In genomic region chr15:102100996-102101671, GRCm38 (mm10) we compare ENCODE assay signal across 8 mouse cellular contexts. TPM values are rescaled to one million over a fixed set of nuclear protein-coding genes. Genes with fewer than 3 reads are reported as not detected.
DNase-seq lines count a peak whose midpoint lies in the region; ATAC-seq and TF ChIP-seq lines count a peak whose summit lies in the region.

No protein-coding gene starts in this region.

- H3K4me3 ChIP-seq in heart, embryonic 15.5 days = peak overlapping the region; percentile 66
- H3K4me3 ChIP-seq in limb, embryonic 14.5 days (replicated peaks; ENCODE audit: low read length) = peak overlapping the region; percentile 59
- H3K4me3 ChIP-seq in neural tube, embryonic 14.5 days (ENCODE audit: low read depth, low read length) = no peak overlapping the region; the same call in 1 of the 2 replicates

- no peaks in the 10 kb centered on the region for H3K9me3 ChIP-seq in heart, embryonic 15.5 days (replicated peaks)
- H3K9me3 ChIP-seq in limb, embryonic 14.5 days (ENCODE audit: control insufficient read depth, low read length) = no peaks in the 10 kb centered on the region
- no peaks in the 10 kb centered on the region for H3K9me3 ChIP-seq in neural tube, embryonic 14.5 days (ENCODE audit: control insufficient read depth, low read length)

- H3K4me1 ChIP-seq in heart, embryonic 15.5 days (replicated peaks) = peaks cover 83% of the 10 kb centered on the region
- H3K4me1 ChIP-seq in limb, embryonic 14.5 days (ENCODE audit: control insufficient read depth, insufficient read depth, low read length) = peaks cover 71% of the 10 kb centered on the region
- peaks cover 11% of the 10 kb centered on the region for H3K4me1 ChIP-seq in neural tube, embryonic 14.5 days (ENCODE audit: control insufficient read depth, insufficient read depth, low read length)

- DNase-seq in left cerebral cortex, postnatal 4 days = peak; percentile 18
- DNase-seq in left cerebral cortex, postnatal 14 days (ENCODE audit: low spot score in 2 of 2) = no peak
- DNase-seq in embryo, embryonic 11 days = peak; percentile 51
- DNase-seq in limb, embryonic 14.5 days (ENCODE audit: low spot score) = peak; percentile 71
- DNase-seq in natural killer cell, adult 2 months (ENCODE audit: low spot score in 2 of 2) = no peak

- intact Hi-C loops in left cerebral cortex, postnatal 4 days (cut with DNase I) = no loop called here
- intact Hi-C loops in left cerebral cortex, postnatal 14 days (cut with DNase I) = no loop called here

- peak overlapping the region; percentile 96 for H3K27ac ChIP-seq in heart, embryonic 15.5 days
- peak overlapping the region; percentile 97 for H3K27ac ChIP-seq in limb, embryonic 14.5 days (replicated peaks; ENCODE audit: low read depth, low read length)
- H3K27ac ChIP-seq in neural tube, embryonic 14.5 days (ENCODE audit: low read depth, low read length) = peak overlapping the region; percentile 44; the same call in 1 of the 2 replicates

- H3K9ac ChIP-seq in heart, embryonic 15.5 days = peak overlapping the region; percentile 75
- peak overlapping the region; percentile 65 for H3K9ac ChIP-seq in limb, embryonic 14.5 days (ENCODE audit: low read depth, low read length, severe bottlenecking)
- peak overlapping the region; percentile 57; the same call in 1 of the 2 replicates for H3K9ac ChIP-seq in neural tube, embryonic 14.5 days (replicated peaks; ENCODE audit: low read depth, low read length)

- H3K4me2 ChIP-seq in heart, embryonic 15.5 days = peak overlapping the region; percentile 91
- H3K4me2 ChIP-seq in limb, embryonic 14.5 days (replicated peaks; ENCODE audit: low read depth, low read length, severe bottlenecking) = peak overlapping the region; percentile 78
- peak overlapping the region; percentile 76 for H3K4me2 ChIP-seq in neural tube, embryonic 14.5 days (ENCODE audit: low read depth, low read length)

- H3K27me3 ChIP-seq in heart, embryonic 15.5 days = no peaks in the 10 kb centered on the region
- no peaks in the 10 kb centered on the region for H3K27me3 ChIP-seq in limb, embryonic 14.5 days (ENCODE audit: control insufficient read depth, insufficient read depth, low read length)
- peaks cover 5% of the 10 kb centered on the region for H3K27me3 ChIP-seq in neural tube, embryonic 14.5 days (ENCODE audit: control insufficient read depth, insufficient read depth, low read length)

- no peak for TF ChIP-seq POLR2A in limb, embryonic 14.5 days (IDR thresholded peaks at IDR 0.05; ENCODE audit: borderline replicate concordance, extremely low read depth, insufficient read depth, insufficient read length)

- H3K36me3 ChIP-seq in heart, embryonic 15.5 days = peaks cover 5% of the 10 kb centered on the region
- peaks cover 24% of the 10 kb centered on the region for H3K36me3 ChIP-seq in limb, embryonic 14.5 days (ENCODE audit: control insufficient read depth, insufficient read depth, low read length)
- peaks cover 4% of the 10 kb centered on the region; the same call in 1 of the 2 replicates for H3K36me3 ChIP-seq in neural tube, embryonic 14.5 days (ENCODE audit: control insufficient read depth, insufficient read depth, low read length)

- no peak for ATAC-seq in heart, embryonic 15.5 days (replicated peaks; ENCODE audit: insufficient number of reproducible peaks, insufficient read depth, low FRiP score, low read depth)
- peak; percentile 39 for ATAC-seq in limb, embryonic 14.5 days (ENCODE audit: low FRiP score, low read depth)
- no peak for ATAC-seq in neural tube, embryonic 14.5 days (ENCODE audit: low read depth)
- no peak for ATAC-seq in granulocyte monocyte progenitor cell, adult 5-6 weeks (replicated peaks; ENCODE audit: poor library complexity, severe bottlenecking)

- 23% methylated on average over 10 of the region's 10 CpGs for WGBS in heart, embryonic 15.5 days
- WGBS in limb, embryonic 14.5 days = 15% methylated on average over 10 of the region's 10 CpGs
- WGBS in neural tube, embryonic 14.5 days = 26% methylated on average over 10 of the region's 10 CpGs

RNA-seq across cellular contexts. Expression of gene Tns2, which starts 0.9 kb away (rescaled TPM):
- total RNA-seq in left cerebral cortex, postnatal 4 days (2021) = 10 to 100 TPM in 1 of 2 experiments, 1 to 10 TPM in 1; 8.5 to 11.4 TPM
- total RNA-seq in left cerebral cortex, postnatal 14 days (2021) = 10 to 100 TPM; 14.4 to 18.5 TPM
- 30.9 and 31.0 TPM in 2 replicates for polyA plus RNA-seq in heart, embryonic 15.5 days (2015; fragmentation: Nextera tagmentation; extraction: Ambion mirVana)
- 114 and 134 TPM in 2 replicates for polyA plus RNA-seq in limb, embryonic 14.5 days (2012; rRNA removed)
- 62.5 and 66.3 TPM in 2 replicates for polyA plus RNA-seq in limb, embryonic 14.5 days (2014; fragmentation: Nextera tagmentation; extraction: Ambion mirVana)
- polyA plus RNA-seq in neural tube, embryonic 14.5 days (2014; fragmentation: Nextera tagmentation; extraction: Ambion mirVana) = 4.3 and 9.5 TPM in 2 replicates
- 0.17 TPM in 1 of 2 replicates, not detected in the other for total RNA-seq in granulocyte monocyte progenitor cell, adult 5-6 weeks (2014; fragmentation: Nextera tagmentation)
- not detected in 2 replicates for total RNA-seq in granulocyte monocyte progenitor cell, adult 5-6 weeks (2017)

RNA-seq across cellular contexts. Expression of gene Eif4b, which starts 27.6 kb away (rescaled TPM):
- total RNA-seq in left cerebral cortex, postnatal 4 days (2021) = 100 to 1,000 TPM; 206 to 211 TPM
- 100 to 1,000 TPM; 167 to 168 TPM for total RNA-seq in left cerebral cortex, postnatal 14 days (2021)
- 56.5 and 71.8 TPM in 2 replicates for polyA plus RNA-seq in heart, embryonic 15.5 days (2015; fragmentation: Nextera tagmentation; extraction: Ambion mirVana)
- 165 and 199 TPM in 2 replicates for polyA plus RNA-seq in limb, embryonic 14.5 days (2012; rRNA removed)
- 133 and 134 TPM in 2 replicates for polyA plus RNA-seq in limb, embryonic 14.5 days (2014; fragmentation: Nextera tagmentation; extraction: Ambion mirVana)
- polyA plus RNA-seq in neural tube, embryonic 14.5 days (2014; fragmentation: Nextera tagmentation; extraction: Ambion mirVana) = 77.6 and 96.9 TPM in 2 replicates
- total RNA-seq in granulocyte monocyte progenitor cell, adult 5-6 weeks (2014; fragmentation: Nextera tagmentation) = 244 and 264 TPM in 2 replicates
- 450 TPM in 2 replicates for total RNA-seq in granulocyte monocyte progenitor cell, adult 5-6 weeks (2017)

RNA-seq across cellular contexts. Expression of gene Spryd3, which starts 34.9 kb away (rescaled TPM):
- 100 to 1,000 TPM; 115 to 118 TPM for total RNA-seq in left cerebral cortex, postnatal 4 days (2021)
- total RNA-seq in left cerebral cortex, postnatal 14 days (2021) = 100 to 1,000 TPM; 143 to 152 TPM
- polyA plus RNA-seq in heart, embryonic 15.5 days (2015; fragmentation: Nextera tagmentation; extraction: Ambion mirVana) = 16.0 and 22.4 TPM in 2 replicates
- polyA plus RNA-seq in limb, embryonic 14.5 days (2012; rRNA removed) = 37.4 and 39.8 TPM in 2 replicates
- polyA plus RNA-seq in limb, embryonic 14.5 days (2014; fragmentation: Nextera tagmentation; extraction: Ambion mirVana) = 18.7 and 18.9 TPM in 2 replicates
- polyA plus RNA-seq in neural tube, embryonic 14.5 days (2014; fragmentation: Nextera tagmentation; extraction: Ambion mirVana) = 59.6 and 61.8 TPM in 2 replicates
- 10.9 and 12.6 TPM in 2 replicates for total RNA-seq in granulocyte monocyte progenitor cell, adult 5-6 weeks (2014; fragmentation: Nextera tagmentation)
- total RNA-seq in granulocyte monocyte progenitor cell, adult 5-6 weeks (2017) = 13.2 and 24.2 TPM in 2 replicates

RNA-seq across cellular contexts. Expression of gene Igfbp6, which starts 43.0 kb away (rescaled TPM):
- 1 to 10 TPM; 1.6 to 2.0 TPM for total RNA-seq in left cerebral cortex, postnatal 4 days (2021)
- 10 to 100 TPM; 11.9 to 13.5 TPM for total RNA-seq in left cerebral cortex, postnatal 14 days (2021)
- polyA plus RNA-seq in heart, embryonic 15.5 days (2015; fragmentation: Nextera tagmentation; extraction: Ambion mirVana) = 9.5 and 10.2 TPM in 2 replicates
- polyA plus RNA-seq in limb, embryonic 14.5 days (2012; rRNA removed) = 6.2 and 8.1 TPM in 2 replicates
- polyA plus RNA-seq in limb, embryonic 14.5 days (2014; fragmentation: Nextera tagmentation; extraction: Ambion mirVana) = 11.7 and 11.9 TPM in 2 replicates
- 0.74 and 1.7 TPM in 2 replicates for polyA plus RNA-seq in neural tube, embryonic 14.5 days (2014; fragmentation: Nextera tagmentation; extraction: Ambion mirVana)
- not detected in 2 replicates for total RNA-seq in granulocyte monocyte progenitor cell, adult 5-6 weeks (2014; fragmentation: Nextera tagmentation)
- not detected in 2 replicates for total RNA-seq in granulocyte monocyte progenitor cell, adult 5-6 weeks (2017)

RNA-seq across cellular contexts. Expression of gene Soat2, which starts 49.2 kb away (rescaled TPM):
- total RNA-seq in left cerebral cortex, postnatal 4 days (2021) = not detected
- total RNA-seq in left cerebral cortex, postnatal 14 days (2021) = not detected
- polyA plus RNA-seq in heart, embryonic 15.5 days (2015; fragmentation: Nextera tagmentation; extraction: Ambion mirVana) = 0.23 and 0.63 TPM in 2 replicates
- polyA plus RNA-seq in limb, embryonic 14.5 days (2012; rRNA removed) = 0.87 and 1.1 TPM in 2 replicates
- 0.48 and 0.76 TPM in 2 replicates for polyA plus RNA-seq in limb, embryonic 14.5 days (2014; fragmentation: Nextera tagmentation; extraction: Ambion mirVana)
- not detected in 2 replicates for polyA plus RNA-seq in neural tube, embryonic 14.5 days (2014; fragmentation: Nextera tagmentation; extraction: Ambion mirVana)
- total RNA-seq in granulocyte monocyte progenitor cell, adult 5-6 weeks (2014; fragmentation: Nextera tagmentation) = 0.85 and 0.97 TPM in 2 replicates
- 0.15 and 0.56 TPM in 2 replicates for total RNA-seq in granulocyte monocyte progenitor cell, adult 5-6 weeks (2017)

Comparison
In these comparisons a context has a peak if more than half of its experiments do, and no peak if none do; other contexts are left out.
1. DNase-seq: peak in left cerebral cortex, postnatal 4 days (single experiment), embryo, embryonic 11 days (single experiment) and limb, embryonic 14.5 days (single experiment); none in left cerebral cortex, postnatal 14 days (0 of 2) and natural killer cell, adult 2 months (0 of 2).
2. H3K27ac ChIP-seq: peak in every context shown above with its lines; median percentile 97 in limb, embryonic 14.5 days; 96 in heart, embryonic 15.5 days; 44 in neural tube, embryonic 14.5 days.
3. RNA of gene Tns2, which starts 0.9 kb away (total RNA-seq): 14.4 to 18.5 TPM in left cerebral cortex, postnatal 14 days and 8.5 to 11.4 TPM in left cerebral cortex, postnatal 4 days; 0.17 TPM in granulocyte monocyte progenitor cell, adult 5-6 weeks; every median in the first group is over 4 times any median in the second.
4. RNA of gene Spryd3, which starts 34.9 kb away (total RNA-seq): 143 to 152 TPM in left cerebral cortex, postnatal 14 days and 115 to 118 TPM in left cerebral cortex, postnatal 4 days; 10.9 to 24.2 TPM in granulocyte monocyte progenitor cell, adult 5-6 weeks; every median in the first group is over 4 times any median in the second.
5. Peak in every context shown above with its lines, with median percentiles within 50 percentile points of each other: H3K4me2 ChIP-seq and H3K9ac ChIP-seq.